Mouse (Mus musculus): ENCODE results near the gene Ly6g6c.
A peak's percentile ranks its signal among the peaks of the same experiment; 100 is the strongest.

Gene Ly6g6c

DNA sequence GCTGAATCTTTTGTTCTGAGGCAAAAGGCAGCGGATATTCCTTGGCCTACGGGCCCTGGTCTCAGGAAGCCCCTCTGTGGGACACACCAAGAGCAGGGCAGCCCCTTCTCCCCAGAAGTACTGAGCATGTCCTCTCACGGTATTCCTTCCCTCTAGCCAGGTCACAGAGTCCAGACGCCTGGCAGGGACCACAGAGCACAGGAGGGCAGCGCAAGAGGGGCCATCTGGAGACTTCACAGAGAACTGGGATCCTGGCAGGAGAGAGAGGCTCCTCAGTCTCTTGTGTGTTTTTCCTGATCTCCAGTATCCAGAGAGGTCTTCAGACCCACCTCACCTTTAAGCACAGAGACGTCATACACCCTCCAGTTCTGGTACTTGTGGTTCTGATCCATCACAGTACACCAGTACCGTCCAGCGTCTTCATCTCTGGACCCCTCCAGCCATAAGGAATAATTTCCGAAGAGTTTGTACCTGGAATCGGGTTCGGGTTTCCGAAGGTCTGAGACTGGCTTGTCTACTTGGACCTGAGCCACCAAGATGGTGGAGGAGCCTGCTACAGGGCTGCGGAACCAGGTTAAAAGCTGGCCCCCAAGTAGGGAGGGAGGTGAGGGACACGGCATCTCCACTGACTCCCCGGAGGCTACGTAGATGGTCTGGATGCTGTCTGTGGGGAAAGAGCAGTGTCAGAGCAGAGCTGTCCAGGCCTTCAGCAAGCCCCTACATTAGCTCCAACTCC is 17.8 kb downstream of the Ly6g6c start:
- no peak for DNase-seq (ENCODE audit: low spot score in 2 of 2)

DNA sequence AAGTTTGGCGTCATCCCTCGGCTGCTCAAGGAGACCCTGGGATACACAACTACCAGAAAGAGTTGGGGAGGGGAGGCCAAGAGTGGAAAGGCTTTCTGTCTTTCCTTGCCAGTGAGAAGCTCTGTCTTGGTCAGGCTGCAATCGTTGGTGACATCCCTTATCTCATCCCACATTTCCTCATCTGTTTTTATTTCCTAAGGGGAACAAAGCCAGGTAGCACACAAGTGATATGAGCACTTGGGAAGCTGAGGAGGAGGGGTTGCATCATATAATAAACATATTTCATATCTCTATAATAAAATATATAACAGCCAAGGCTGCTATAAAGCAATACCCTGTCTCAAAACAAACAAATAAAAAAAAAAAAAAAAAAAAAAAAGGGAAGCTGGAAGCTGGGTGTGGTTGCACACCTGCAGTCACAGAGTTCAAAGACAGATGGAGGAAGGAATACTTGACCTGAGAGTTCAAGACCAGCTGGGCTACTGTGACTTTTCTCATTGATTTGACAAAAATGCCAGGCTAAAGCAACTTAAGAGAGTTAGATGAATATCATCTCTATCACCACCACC is 18.8 kb downstream of the Ly6g6c start:
- no peak for DNase-seq (ENCODE audit: low spot score in 2 of 2)

DNA sequence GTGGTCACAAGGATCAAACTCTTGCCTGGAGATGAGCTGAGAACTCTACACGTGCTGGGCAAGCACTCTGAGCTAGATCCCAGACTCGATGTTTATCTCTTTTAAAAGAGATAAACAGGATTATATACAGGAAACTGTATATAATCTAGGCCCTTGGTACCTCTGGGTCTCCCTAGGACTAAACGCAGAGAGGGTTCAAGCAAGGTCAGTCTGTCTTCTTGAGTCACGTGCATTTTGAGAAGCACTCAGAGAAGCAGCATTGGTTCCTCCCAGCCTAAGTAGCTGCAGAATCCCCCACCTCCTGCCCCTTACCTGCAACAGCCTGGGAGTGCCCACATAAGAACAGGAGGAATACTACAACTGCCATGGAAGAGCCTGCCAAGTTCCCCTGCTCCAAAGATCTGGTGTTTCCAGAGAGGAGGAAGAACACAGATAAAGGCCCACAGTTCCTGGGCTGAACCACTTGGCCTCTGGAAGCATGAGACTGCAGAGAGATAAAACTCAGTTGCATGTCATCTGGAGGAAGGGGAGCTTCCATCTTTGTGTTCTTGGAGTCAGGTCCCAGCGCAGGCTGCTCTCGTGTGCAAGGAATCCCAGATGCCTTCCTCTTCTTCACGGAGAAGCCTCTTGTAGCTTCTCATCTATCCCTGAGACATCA is 20.1 kb downstream of the Ly6g6c start, which contains the start of gene Ly6g6f:
Ly6g6f (minus strand) TSS at position 403 of the 658 bp plus-strand sequence.
- DNase-seq (ENCODE audit: low spot score in 2 of 2) = no peak

DNA sequence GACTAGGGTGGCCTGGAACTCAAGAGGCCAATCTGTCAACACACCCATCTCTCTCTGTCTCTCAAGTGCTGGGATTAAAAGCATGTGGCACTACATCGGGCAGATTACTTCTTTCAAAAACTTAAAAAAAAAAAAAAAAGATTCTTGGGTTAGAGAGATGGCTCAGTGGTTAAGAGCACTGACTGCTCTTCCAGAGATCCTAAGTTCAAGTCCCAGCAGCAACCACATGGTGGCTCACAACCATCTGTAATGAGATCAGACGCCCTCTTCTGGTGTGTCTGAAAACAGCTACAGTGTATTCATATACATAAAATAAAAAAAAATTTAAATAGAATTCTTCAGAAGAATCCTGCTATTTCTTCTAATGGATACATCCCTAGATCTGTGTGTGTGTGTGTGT is 23.0 kb downstream of the Ly6g6c start:
- DNase-seq (ENCODE audit: low spot score in 2 of 2) = no peak

DNA sequence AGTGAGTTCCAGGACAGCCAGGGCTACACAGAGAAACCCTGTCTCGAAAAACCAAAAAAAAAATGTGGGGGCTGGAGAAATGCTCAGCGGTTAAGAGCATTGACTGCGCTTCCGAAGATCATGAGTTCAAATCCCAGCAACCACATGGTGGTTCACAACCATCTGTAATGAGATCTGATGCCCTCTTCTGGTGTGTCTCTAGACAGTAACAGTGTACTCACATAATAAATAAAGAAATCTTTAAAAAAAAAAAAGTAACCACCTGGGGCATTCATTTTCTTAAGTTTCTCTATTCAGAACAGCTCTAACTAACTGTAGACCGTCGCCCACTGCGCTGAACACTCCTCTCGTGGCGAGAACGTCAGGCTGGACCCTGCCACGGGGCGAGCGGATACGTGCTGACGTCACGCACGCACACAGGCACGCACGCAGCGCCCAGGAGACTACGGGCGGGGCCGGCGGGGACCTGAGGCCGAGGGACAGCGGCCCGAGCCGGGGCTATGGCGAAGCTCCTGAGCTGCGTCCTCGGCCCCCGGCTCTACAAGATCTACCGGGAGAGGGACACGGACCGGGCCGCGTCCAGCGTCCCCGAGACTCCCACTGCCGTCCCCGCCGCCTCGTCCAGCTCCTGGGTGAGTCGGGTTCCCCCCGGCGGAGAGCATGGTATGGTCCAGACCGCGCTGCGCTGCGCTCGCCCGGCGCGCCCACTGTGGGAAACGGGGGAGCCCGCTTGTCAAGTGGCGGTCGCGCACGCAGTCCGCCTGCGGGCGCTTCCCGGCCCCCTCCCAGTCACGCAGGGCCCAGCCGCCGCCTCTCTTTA is 23.8 kb downstream of the Ly6g6c start, which contains the start of gene Abhd16a:
Abhd16a (plus strand) TSS at position 439 of the 820 bp plus-strand sequence.
- DNase-seq (ENCODE audit: low spot score in 2 of 2) = peak; percentile 94

DNA sequence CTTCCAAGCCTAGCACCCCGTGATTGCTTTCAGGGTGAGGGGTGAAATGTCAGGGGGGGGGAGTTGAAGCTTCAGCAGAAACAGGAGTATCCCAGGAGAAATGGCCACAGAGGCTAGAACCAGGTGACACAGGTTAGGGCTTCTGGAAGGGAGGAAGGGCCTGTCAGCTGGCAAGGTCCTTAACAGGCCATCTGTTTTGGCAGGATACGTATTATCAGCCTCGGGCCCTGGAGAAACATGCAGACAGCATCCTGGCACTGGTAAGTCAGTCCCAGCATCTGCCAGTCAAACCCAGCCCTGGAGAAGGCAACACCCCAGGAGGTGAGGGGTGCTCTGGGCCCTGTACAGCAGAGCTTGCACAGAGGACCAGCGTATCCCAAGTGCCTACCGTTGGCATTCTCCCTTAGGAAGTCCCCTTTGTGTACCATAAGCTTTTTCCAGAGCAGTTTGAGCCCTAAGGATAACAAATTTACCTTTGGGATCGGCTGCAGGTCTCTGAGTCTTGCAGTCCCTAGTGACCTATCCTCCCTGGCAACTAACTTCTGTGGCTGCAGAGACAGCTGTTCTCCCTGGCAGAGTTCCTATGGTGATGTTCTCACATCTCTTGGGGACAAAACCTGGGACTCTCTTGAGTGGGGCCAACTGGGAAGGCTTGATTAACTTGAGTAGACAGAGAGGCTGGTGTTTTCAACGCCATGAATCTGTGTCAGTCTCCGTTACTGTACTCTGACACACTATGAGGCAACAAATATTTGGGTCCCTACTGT is 25.2 kb downstream of the Ly6g6c start:
- DNase-seq (ENCODE audit: low spot score in 2 of 2) = peak; percentile 51 to 61

DNA sequence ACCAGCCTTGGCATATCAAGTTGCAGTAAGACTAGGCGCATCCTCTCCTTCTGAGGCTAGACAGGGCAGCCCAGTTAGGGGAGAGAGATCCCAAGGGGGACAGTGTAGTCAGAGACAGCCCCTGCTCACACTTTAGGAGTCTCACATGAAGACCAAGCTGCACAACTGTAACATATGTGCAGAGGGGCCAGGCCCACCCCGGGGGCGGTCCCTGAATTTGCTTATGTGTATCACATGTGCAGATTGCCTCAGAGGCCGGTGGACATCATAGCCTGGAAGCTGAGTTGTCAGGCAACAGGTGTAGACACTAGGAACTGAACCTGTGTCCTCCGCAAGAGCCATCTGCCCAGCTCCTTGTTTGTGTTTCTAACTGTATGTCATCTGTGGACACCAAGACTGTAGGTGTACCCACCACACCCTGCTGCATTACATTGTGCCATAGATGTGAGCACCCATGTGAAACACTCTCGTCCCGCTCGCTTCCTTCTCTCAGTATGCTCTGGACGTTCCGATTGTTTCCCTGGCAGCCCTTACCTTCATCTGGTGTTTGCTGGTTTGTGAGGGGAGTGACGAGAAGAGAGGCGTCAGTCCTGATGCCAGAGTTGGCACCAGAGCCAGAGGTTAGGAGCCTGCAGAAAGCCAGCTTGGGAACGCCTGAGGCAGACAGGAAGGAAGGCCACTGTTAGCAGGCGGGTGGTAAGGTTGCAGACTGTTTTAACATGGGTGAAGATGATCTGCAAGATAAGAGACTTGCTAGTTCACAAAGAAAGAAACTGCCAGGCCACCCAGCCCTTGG is 27.4 kb downstream of the Ly6g6c start:
- no peak for DNase-seq (ENCODE audit: low spot score in 2 of 2)

DNA sequence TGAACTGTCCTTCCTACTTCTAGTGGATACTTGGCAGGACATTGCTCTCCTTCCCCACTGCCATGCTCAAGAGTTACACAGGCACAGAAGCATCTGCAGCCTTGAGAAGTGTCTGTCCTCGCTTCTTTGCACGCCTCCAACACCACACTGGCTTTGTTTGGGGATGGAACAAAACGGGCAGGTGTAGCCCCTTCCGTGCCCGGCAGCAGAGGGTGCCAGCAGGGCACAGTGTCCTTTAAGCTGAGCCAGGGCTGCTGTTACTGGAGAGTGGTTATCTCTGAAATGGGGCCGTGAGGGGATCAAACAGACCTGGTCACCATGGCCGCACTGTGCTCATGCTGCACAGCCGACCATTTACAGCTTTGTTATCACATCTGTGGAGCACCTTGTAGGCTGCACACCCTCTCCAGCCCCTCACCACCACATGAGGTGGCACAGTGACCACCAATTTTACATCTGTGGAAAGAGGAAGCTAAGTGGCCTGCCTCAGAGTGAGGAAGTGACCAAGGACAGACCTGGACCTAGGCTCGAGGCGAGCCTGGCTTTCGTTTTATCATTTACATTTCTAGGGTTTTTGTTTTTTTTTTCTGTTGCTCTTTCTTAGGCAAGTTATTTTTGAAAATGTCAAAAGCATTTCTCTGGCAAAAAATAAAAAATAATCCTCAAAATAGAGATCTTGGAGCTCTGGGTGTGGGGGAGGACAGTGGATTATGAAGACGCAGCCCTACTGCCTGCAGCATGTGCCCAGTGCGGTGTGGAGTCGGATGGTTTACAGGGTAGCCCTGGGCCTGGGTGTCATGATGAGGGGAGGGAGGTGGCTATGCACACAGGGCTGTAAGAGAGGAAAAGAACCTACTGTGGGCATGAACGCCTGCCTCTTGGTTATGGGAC is 29.5 kb downstream of the Ly6g6c start:
- no peak for DNase-seq (ENCODE audit: low spot score in 2 of 2)

DNA sequence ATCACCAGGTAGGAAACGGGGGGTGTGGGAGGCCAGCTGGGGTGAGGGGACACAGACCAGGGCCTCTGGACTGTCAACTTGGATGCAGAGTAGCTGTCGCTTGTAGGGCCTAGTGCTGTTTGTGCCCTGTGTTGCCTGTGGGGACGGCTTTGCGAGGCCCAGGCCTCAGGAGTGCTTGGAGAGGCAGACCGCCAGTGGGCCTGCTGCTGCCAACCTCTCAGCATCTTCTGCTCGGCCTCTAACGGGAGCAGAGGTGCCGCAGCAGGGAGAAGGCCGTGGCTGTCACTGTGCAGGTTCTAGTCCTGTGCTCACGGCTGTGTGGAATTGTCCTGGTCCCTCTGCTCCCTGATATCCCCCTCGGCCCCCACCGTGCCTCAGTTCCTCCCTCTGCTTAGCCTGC is 31.4 kb downstream of the Ly6g6c start:
- no peak for DNase-seq (ENCODE audit: low spot score in 2 of 2)

DNA sequence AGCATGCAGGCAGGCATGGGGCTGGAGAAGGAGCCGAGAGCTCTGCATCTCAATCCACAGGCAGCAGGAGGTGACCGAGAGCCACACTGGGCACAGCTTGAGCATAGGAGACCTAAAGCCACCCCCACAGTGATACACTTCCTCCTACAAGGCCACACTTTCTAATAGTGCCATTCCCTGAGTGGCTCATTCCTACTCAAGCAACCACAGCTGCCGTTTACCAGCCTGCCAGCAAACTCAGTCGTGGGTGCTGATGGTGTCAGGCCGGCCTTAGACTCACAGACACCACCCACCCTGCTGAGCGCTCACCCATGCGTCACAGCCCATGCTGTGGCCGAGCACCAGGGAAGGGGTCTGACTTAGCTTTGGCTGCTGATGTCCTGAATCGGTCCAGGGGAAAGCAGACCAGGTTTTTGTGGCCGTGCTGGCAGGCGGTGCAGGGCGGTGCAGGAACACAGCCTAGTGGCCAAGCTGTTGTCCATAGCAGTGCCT is 32.0 kb downstream of the Ly6g6c start:
- no peak for DNase-seq (ENCODE audit: low spot score in 2 of 2)

DNA sequence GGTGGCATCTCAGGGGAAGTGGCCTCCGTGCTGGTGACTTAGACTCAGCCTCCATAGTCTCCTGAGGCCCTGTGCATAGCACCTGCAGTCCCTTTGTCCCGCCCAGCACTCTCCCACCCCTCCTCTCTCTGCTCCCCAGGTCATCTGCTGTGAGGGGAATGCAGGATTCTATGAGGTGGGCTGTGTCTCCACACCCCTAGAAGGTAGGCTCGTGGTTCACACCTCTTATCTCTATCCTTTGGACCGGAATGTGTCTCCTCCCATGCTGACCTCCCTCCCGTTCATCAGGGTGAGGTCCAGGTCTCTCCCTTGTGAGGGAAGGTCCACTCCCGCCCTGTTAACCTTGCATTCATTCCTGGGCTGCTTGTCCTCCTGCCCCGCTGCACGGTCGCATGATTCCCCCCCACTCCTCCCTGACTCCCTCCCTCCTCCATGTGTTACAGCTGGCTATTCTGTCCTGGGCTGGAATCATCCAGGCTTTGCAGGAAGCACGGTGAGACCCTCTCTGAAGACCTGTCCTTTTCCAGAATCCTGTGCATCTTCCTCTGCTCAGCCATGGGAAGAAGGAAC is 35.1 kb downstream of the Ly6g6c start:
- DNase-seq (ENCODE audit: low spot score in 2 of 2) = no peak

DNA sequence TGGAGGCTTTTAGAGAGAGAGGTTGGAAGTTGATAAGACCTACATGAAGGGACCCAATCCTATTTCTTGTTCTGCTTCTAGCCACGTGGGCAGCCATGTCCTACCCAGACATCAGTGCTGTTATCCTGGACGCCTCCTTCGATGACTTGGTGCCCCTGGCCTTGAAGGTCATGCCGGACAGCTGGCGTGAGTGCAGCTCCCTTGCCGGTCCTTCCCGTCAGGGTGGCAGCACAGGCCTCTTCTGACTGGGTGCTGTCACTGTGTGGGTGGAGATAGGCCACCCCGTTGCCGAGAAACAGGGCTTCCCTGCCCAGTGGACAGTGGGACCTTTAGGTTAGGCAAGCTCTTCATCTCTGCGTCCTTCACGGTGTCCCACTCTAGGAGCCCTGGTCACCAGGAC is 36.0 kb downstream of the Ly6g6c start:
- DNase-seq (ENCODE audit: low spot score in 2 of 2) = no peak

DNA sequence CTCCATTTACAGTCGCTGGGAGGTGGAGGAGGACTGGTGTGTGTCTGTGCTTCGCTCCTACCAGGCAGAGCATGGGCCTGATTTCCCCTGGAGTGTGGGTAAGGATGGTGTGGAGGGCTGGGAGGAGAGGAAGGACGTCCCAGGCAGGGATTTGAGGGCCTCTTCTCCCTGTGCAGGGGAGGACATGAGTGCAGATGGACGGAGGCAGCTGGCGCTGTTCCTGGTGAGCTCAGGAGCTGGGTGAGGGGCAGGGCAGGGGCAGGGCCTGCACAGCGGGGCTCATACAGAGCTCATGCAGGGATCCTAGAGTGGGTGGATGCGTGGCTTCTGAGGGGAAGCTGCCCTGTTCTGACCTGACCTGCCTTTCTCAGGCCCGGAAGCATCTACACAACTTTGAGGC is 37.1 kb downstream of the Ly6g6c start:
- DNase-seq (ENCODE audit: low spot score in 2 of 2) = no peak

DNA sequence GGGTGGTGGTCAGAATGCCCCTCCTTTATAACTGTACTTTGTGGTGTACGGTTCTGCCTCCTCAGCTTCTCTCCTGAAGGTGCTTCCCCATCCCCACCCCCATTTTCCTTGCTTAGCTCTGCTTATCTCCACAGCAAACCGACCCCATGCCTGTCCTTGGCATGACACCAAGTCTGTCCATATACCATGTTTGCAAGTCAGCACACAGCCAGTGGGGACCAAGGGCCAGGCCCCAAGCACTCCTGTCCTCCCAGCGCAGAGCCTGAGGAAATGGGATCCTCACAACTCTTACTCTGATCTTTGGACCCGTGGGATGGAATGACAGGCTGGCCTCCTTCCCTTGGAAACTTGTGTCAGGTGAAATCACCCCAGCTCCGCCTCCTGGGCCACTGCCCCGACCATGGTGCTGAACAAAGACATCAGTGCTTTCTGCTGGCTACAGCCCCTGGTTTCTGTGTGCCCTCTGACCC is 38.1 kb downstream of the Ly6g6c start:
- DNase-seq (ENCODE audit: low spot score in 2 of 2) = peak; percentile 19 to 44

DNA sequence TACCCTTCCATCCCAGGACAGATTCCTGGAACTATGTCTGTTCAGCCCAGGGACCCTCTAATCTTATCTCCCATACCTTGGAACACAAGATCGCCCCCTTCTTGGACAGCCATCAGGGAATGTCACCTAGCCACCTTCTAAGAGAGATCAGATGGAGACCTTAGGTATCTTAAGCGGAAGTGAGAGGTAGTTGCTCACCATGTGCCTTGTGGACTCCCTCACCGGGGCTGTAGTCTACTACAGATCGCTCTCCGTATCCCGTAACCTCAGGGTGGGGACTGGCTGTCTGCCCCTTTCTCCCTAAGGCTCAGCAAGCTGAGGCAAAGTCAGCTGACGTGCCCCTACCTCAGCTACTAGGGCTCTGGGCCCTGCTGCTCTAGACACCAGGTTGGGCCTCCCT is 38.9 kb downstream of the Ly6g6c start:
- no peak for DNase-seq (ENCODE audit: low spot score in 2 of 2)

DNA sequence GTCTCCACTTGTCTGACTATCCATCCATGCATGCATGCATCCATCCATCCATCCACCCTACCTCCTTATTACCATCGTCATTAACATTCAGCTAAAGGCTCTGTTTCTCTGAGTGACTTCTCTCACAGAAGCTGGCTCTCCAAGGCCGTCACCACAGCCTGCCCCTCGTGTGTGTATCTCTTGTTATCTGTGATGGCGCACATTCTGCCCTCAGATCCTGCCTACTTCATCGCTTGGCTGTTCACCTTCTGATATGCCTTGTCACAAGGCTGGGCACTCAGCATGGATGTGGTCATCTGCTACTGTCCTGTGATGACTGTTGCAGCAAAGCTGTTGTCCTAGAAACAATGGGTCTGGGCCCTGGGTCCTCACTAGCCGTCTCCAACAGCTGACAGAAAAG is 39.6 kb downstream of the Ly6g6c start:
- DNase-seq (ENCODE audit: low spot score in 2 of 2) = peak; percentile 26 to 52

DNA sequence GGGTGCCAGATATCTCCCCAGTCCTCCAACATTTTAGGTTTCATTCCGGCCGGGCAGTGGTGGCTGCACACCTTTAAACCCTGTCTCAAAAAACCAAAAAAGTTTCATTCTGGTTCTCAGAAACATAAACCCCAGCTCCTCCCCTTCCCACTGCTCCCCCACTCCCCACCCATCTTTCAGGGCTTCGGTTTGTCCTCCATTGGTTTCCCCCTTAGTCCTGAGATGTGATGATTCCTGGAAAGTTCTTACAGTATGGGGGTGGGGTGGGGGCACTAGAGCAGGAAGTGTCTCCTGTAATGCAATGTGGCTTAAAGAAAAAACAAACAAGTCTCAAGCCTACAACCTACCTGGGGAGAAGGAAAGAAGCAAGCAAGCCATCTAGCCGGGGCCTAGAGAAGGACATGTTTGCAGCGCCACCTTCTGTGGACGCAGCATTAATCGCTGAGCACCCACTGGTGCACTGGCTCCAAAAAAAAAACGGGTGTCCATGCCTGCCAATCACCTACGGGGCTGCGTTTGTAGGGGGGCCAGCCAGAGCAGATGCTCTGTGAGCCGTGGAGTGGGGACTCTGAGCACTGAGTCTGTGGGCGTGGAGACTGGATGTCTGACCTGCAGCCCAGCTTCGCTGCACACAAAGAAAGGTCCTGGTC is 40.7 kb downstream of the Ly6g6c start:
- peak; percentile 27 to 39 for DNase-seq (ENCODE audit: low spot score in 2 of 2)

DNA sequence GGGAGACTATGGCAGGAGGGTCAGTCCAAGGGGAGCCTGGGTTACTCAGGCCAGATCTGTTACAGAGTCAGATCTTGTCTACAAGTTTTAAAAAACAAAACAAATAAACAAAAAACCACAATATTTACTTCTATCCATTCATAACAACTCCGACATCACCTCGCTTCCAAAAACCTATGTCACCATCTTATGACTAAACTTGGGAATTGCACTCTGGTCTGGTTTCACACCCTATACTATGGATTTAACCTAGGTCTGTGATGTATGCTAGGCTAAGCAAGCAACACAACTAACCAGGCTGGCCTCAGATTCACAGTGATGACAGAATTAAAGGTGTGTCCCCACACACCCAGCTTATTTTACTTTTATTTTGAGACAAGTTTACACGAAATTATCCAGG is 41.3 kb downstream of the Ly6g6c start:
- DNase-seq (ENCODE audit: low spot score in 2 of 2) = no peak
